Mouse (Mus musculus) heart, postnatal 4 days (tissue): ENCODE measurements around the gene Specc1l. TPM values are rescaled to one million over a fixed set of nuclear protein-coding genes. Genes with fewer than 3 reads are reported as not detected.

Experiments used
- total RNA-seq, 2 experiments: library from RNA; stranded (reverse); gene quantifications; 2 replicates each; pipeline ENCODE4 v1.2.3; 2021

Specc1l gene
- total RNA-seq, 2 experiments from 2014 or later = 47.6 to 48.8 TPM

Other genes starting within 250 kb of the Specc1l start
- gene Gnaz, start 244.9 kb upstream of the Specc1l start, total RNA-seq = 1 to 10 TPM in 1 of 2 experiments, under 1 TPM in 1; 0.83 to 1.4 TPM
- not detected for gene Rsph14, start 179.5 kb upstream of the Specc1l start, total RNA-seq
- gene Rab36, start 175.0 kb upstream of the Specc1l start, total RNA-seq = 1 to 10 TPM; 1.7 to 1.8 TPM
- gene Bcr, start 151.5 kb upstream of the Specc1l start, total RNA-seq = 10 to 100 TPM; 15.5 to 16.4 TPM
- gene Adora2a, start 104.8 kb downstream of the Specc1l start, total RNA-seq = 10 to 100 TPM; 17.8 to 18.4 TPM
- gene Upb1, start 189.0 kb downstream of the Specc1l start, total RNA-seq = under 1 TPM; 0.54 to 0.60 TPM